Mouse (Mus musculus) layer of hippocampus, adult 8-10 months (tissue): ENCODE measurements at regions not wholly inside any gene's neighbourhood (a gene's known extent, or its start where the extent isn't known, plus 50 kb on each side); places are given as distances from the start of the nearest gene placed in this dataset.

ENCODE experiments used
- DNase-seq, 2 experiments: peaks; one replicate each; pipeline ENCODE4 v3.0.0; 2022; ENCODE audit warnings: low spot score in 2 of 2

GRCm38 (mm10) chr11:86408686-86409579 is 51.5 kb upstream of the Med13 start:
- DNase-seq: no peak

- no peak for DNase-seq
These were observed 52.2 kb upstream of the Med13 start for GRCm38 (mm10) chr11:86409580-86409947.

GRCm38 (mm10) chr11:86410521-86410920 is 53.1 kb upstream of the Med13 start:
- DNase-seq: no peak

GRCm38 (mm10) chr11:86412772-86413390 is 55.5 kb upstream of the Med13 start:
- no peak for DNase-seq

- no peak for DNase-seq
These were observed 59.1 kb upstream of the Med13 start for GRCm38 (mm10) chr11:86416471-86416870.

GRCm38 (mm10) chr11:86417164-86417563 is 59.8 kb upstream of the Med13 start:
- no peak for DNase-seq

GRCm38 (mm10) chr11:86419810-86420483 is 62.5 kb upstream of the Med13 start:
- no peak for DNase-seq

- DNase-seq: no peak
These were observed 55.5 kb upstream of the Rnft1 start for GRCm38 (mm10) chr11:86428926-86429325.

- no peak for DNase-seq
These were observed 54.2 kb upstream of the Rnft1 start for GRCm38 (mm10) chr11:86430287-86430686.

GRCm38 (mm10) chr11:86431550-86431949 is 52.9 kb upstream of the Rnft1 start:
- no peak for DNase-seq

GRCm38 (mm10) chr11:86434106-86434505 is 50.4 kb upstream of the Rnft1 start:
- peak; percentile 36 to 52 for DNase-seq
